Mouse (Mus musculus) kidney, adult 2 months (tissue): ENCODE data around the gene Ccser2.

Source experiments
- CTCF ChIP-seq: fragments of 200-500 bp; conservative IDR thresholded peaks from 2 replicates; pipeline ENCODE4 v1.5.1; 2011; ENCODE audit warnings: low read depth, mild to moderate bottlenecking, control low read depth, low read length, moderate library complexity, mixed read lengths; ENCODE audit not compliant: insufficient read depth, insufficient read length
- POLR2A ChIP-seq: fragments of 200-500 bp; IDR thresholded peaks from one replicate; pipeline ENCODE4 v1.6.1; 2011; ENCODE audit warnings: low read depth, low read length, control low read depth

- no peak for TF ChIP-seq CTCF
- TF ChIP-seq POLR2A = no peak
Observed at GRCm38 (mm10) chr14:36932038-36932437, 36.5 kb downstream of the Ccser2 start.
